Mouse (Mus musculus) macrophage (primary cell): ENCODE data around the gene Perp. TPM values are rescaled to one million over a fixed set of nuclear protein-coding genes. Genes with fewer than 3 reads are reported as not detected.

ENCODE experiments used
- H3K27ac ChIP-seq: fragments of 350-480 bp; formaldehyde crosslinking; 2 replicates; pipeline ENCODE4 v1.9.0; 2021
- H3K36me3 ChIP-seq: fragments of 350-480 bp; formaldehyde crosslinking; 2 replicates; pipeline ENCODE4 v1.9.0; 2021; ENCODE audit errors: inconsistent target
- H3K4me3 ChIP-seq: fragments of 350-480 bp; formaldehyde crosslinking; 2 replicates; pipeline ENCODE4 v1.9.0; 2021; ENCODE audit errors: inconsistent target
- H3K79me2 ChIP-seq: fragments of 350-480 bp; formaldehyde crosslinking; 2 replicates; pipeline ENCODE4 v1.9.0; 2021; ENCODE audit errors: inconsistent target
- WGBS: methylation state at CpG from one replicate; pipeline ENCODE4 v1.1.7; 2026; ENCODE audit warnings: inconsistent platforms; ENCODE audit not compliant: missing documents; 5-methylcytosine and 5-hydroxymethylcytosine counted together
- polyA plus RNA-seq: library from polyadenylated mRNA; stranded (reverse); fragments of 250-400 nt; gene quantifications from 3 replicates; pipeline ENCODE4 v1.2.4, GENCODE M21; 2018; ENCODE audit warnings: inconsistent platforms

Gene Perp
- polyA plus RNA-seq, 1 experiment from 2014 or later: not detected

- Histone ChIP-seq H3K79me2 (no peaks in the 10 kb centered on the region), H3K27ac (no peak overlapping the region), H3K36me3 (no peaks in the 10 kb centered on the region), H3K4me3 (no peak overlapping the region)
- 83% methylated on average over 8 of the region's 8 CpGs for WGBS
These were observed 1.8 kb downstream of the Perp start for GRCm38 (mm10) chr10:18846474-18847264.

GRCm38 (mm10) chr10:18850177-18850576, 5.4 kb downstream of the Perp start:
- no peak overlapping the region for H3K4me3 ChIP-seq
- no peaks in the 10 kb centered on the region for H3K36me3 ChIP-seq
- H3K27ac ChIP-seq: no peak overlapping the region
- no peaks in the 10 kb centered on the region for H3K79me2 ChIP-seq
- 98% methylated on average over 4 of the region's 4 CpGs for WGBS

GRCm38 (mm10) chr10:18853417-18853816, 8.6 kb downstream of the Perp start:
- H3K4me3 ChIP-seq: no peak overlapping the region
- no peak overlapping the region for H3K27ac ChIP-seq
- no peaks in the 10 kb centered on the region for H3K36me3 ChIP-seq
- H3K79me2 ChIP-seq: no peaks in the 10 kb centered on the region
- WGBS: 96% methylated on average over 7 of the region's 7 CpGs

- H3K36me3 ChIP-seq: no peaks in the 10 kb centered on the region
- 94% methylated on average over 4 of the region's 4 CpGs for WGBS
- no peaks in the 10 kb centered on the region for H3K79me2 ChIP-seq
- no peak overlapping the region for H3K27ac ChIP-seq
- H3K4me3 ChIP-seq: no peak overlapping the region
These were observed 12.4 kb downstream of the Perp start for GRCm38 (mm10) chr10:18857244-18857643.

GRCm38 (mm10) chr10:18859632-18860031, 14.8 kb downstream of the Perp start:
- Histone ChIP-seq H3K27ac (no peak overlapping the region), H3K36me3 (no peaks in the 10 kb centered on the region), H3K4me3 (no peak overlapping the region), H3K79me2 (no peaks in the 10 kb centered on the region)
- WGBS: 80% methylated on average over 3 of the region's 3 CpGs

GRCm38 (mm10) chr10:18860119-18860824, 15.5 kb downstream of the Perp start:
- H3K27ac ChIP-seq: no peak overlapping the region
- 88% methylated on average over 5 of the region's 5 CpGs for WGBS
- no peak overlapping the region for H3K4me3 ChIP-seq
- H3K79me2 ChIP-seq: no peaks in the 10 kb centered on the region
- no peaks in the 10 kb centered on the region for H3K36me3 ChIP-seq

- H3K79me2 ChIP-seq: no peaks in the 10 kb centered on the region
- WGBS: 85% methylated on average over 11 of the region's 11 CpGs
- no peak overlapping the region for H3K4me3 ChIP-seq
- no peaks in the 10 kb centered on the region for H3K36me3 ChIP-seq
- no peak overlapping the region for H3K27ac ChIP-seq
These were observed 16.0 kb downstream of the Perp start for GRCm38 (mm10) chr10:18860831-18861230.

GRCm38 (mm10) chr10:18861418-18861817, 16.6 kb downstream of the Perp start:
- no peak overlapping the region for H3K27ac ChIP-seq
- 65% methylated on average over 4 of the region's 4 CpGs for WGBS
- H3K79me2 ChIP-seq: no peaks in the 10 kb centered on the region
- no peak overlapping the region for H3K4me3 ChIP-seq
- no peaks in the 10 kb centered on the region for H3K36me3 ChIP-seq

- Histone ChIP-seq H3K4me3 (no peak overlapping the region), H3K36me3 (no peaks in the 10 kb centered on the region), H3K79me2 (no peaks in the 10 kb centered on the region), H3K27ac (no peak overlapping the region)
- WGBS: 92% methylated on average over 4 of the region's 4 CpGs
These were observed 18.5 kb downstream of the Perp start for GRCm38 (mm10) chr10:18863332-18863731.

- H3K4me3 ChIP-seq: no peak overlapping the region
- 49% methylated on average over 5 of the region's 5 CpGs for WGBS
- no peak overlapping the region for H3K27ac ChIP-seq
- H3K36me3 ChIP-seq: no peaks in the 10 kb centered on the region
- H3K79me2 ChIP-seq: no peaks in the 10 kb centered on the region
These were observed 19.9 kb downstream of the Perp start for GRCm38 (mm10) chr10:18864753-18865152.

- Histone ChIP-seq H3K36me3 (no peaks in the 10 kb centered on the region), H3K27ac (no peak overlapping the region), H3K79me2 (no peaks in the 10 kb centered on the region), H3K4me3 (no peak overlapping the region)
- 83% methylated on average over 2 of the region's 2 CpGs for WGBS
These were observed 26.2 kb downstream of the Perp start for GRCm38 (mm10) chr10:18870990-18871389.

- H3K4me3 ChIP-seq: no peak overlapping the region
- H3K36me3 ChIP-seq: no peaks in the 10 kb centered on the region
- WGBS: 100% methylated on average over 1 of the region's 1 CpGs
- H3K79me2 ChIP-seq: no peaks in the 10 kb centered on the region
- no peak overlapping the region for H3K27ac ChIP-seq
These were observed 31.4 kb downstream of the Perp start for GRCm38 (mm10) chr10:18876211-18876610.

- Histone ChIP-seq H3K36me3 (no peaks in the 10 kb centered on the region), H3K27ac (no peak overlapping the region), H3K4me3 (no peak overlapping the region), H3K79me2 (no peaks in the 10 kb centered on the region)
- WGBS: 100% methylated on average over 6 of the region's 6 CpGs
These were observed 33.3 kb downstream of the Perp start for GRCm38 (mm10) chr10:18878111-18878510.

GRCm38 (mm10) chr10:18879160-18879559, 34.3 kb downstream of the Perp start:
- H3K4me3 ChIP-seq: no peak overlapping the region
- H3K36me3 ChIP-seq: no peaks in the 10 kb centered on the region
- no peaks in the 10 kb centered on the region for H3K79me2 ChIP-seq
- no peak overlapping the region for H3K27ac ChIP-seq
- WGBS: 91% methylated on average over 4 of the region's 4 CpGs

GRCm38 (mm10) chr10:18879690-18880089, 34.9 kb downstream of the Perp start:
- Histone ChIP-seq H3K4me3 (no peak overlapping the region), H3K79me2 (no peaks in the 10 kb centered on the region), H3K27ac (no peak overlapping the region), H3K36me3 (no peaks in the 10 kb centered on the region)
- WGBS: 0% methylated on average over 1 of the region's 1 CpGs
